Mouse (Mus musculus) thymus, adult 18-20 months (tissue): ENCODE measurements around the gene Rad50.

Experiments used
- DNase-seq, 2 experiments: peaks; one replicate each; pipeline ENCODE4 v3.0.0; 2022; ENCODE audit warnings: mixed read lengths in 2 of 2

Gene Rad50

DNA sequence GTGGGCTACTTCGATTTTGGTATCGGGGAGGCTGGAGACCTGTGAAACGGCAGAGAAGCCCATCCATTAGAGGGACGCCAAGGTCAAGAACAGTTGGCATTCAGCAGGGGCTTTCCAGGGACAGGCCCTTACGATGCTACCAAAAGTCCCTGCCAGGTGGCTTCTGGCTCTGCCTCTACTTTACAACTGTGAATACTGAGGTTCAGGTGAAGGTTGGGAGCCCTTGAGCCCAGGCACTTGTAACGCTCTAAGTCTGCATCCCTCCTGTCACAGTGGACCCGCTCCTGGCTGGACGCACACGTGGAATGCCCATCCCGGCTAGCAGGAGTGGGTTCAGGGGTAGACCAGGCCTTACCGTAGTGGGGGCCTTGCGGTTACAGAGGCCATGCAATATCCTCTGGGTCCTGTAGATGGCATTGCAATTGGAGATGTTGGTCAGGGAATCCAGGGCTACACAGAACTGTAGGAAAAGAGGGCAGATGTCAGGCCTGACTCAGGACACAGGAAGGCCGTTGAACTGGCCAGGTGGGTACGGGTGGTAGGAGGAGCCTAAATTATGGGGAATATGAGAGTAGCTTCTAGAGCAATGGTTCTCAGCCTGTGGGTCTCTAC lies 74.9 kb downstream of the Rad50 start:
- DNase-seq, result no peak

GRCm38 (mm10) chr11:53627859-53628258 lies 79.3 kb downstream of the Rad50 start:
- DNase-seq, result peak; percentile 3 to 29

GRCm38 (mm10) chr11:53626802-53627373 lies 80.2 kb downstream of the Rad50 start:
- DNase-seq, result no peak

DNA sequence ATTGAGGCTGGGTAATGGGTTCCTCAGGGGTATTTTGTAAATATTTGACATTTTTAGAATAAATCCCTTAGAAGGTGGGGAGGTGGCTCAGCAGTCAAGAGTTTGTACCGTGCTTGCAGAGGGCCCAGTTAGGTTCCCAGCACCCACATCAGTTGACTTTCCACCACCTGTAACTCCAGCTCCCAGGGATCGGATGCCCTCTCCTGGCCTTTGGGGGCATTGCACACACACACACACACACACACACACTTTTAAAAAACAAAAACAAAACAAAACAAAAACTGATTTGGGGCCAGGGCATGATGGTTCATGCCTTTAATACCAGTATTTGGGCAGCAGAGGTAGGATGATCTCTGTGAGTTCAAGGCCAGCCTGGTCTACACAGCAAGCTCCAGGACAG lies 83.0 kb downstream of the Rad50 start:
- DNase-seq, result no peak

DNA sequence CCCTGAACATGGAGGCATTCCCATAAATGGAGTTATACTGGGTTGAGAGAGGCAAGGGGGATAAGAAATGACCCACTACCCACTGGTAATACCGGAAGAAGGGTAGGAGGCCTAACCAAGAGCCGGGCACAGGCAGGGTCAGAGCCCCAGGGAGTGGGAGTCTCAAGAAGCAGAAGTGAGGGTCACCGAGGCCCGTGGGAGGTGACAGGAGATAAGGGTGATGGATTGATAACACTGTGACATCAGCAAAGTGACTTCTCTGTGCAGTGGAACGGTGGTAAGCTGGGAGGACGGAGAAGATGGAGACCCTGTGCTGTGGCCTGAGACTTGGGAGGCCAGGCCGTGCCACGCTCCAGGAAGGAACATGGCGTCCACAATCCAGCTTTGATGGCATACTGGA lies 83.5 kb downstream of the Rad50 start:
- no peak for DNase-seq

DNA sequence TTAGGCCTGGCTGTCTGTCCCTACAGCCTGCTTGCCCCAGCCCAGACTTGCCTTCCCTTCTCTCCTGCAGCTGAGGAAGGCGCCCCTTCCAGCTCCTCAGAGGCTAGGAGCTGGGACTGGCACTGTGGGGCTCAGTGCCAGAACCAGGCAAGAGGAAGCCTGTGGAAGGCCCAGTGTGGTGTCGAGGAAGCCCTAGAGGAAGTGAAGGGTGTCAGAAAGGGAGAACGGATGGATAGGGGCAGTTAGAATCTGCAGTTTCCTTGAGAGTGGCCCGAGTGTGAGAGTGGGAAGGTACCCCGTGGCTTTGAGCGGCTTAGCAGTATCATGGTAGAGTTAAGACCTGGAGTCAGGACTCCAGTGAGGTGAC lies 84.7 kb downstream of the Rad50 start:
- no peak for DNase-seq

DNA sequence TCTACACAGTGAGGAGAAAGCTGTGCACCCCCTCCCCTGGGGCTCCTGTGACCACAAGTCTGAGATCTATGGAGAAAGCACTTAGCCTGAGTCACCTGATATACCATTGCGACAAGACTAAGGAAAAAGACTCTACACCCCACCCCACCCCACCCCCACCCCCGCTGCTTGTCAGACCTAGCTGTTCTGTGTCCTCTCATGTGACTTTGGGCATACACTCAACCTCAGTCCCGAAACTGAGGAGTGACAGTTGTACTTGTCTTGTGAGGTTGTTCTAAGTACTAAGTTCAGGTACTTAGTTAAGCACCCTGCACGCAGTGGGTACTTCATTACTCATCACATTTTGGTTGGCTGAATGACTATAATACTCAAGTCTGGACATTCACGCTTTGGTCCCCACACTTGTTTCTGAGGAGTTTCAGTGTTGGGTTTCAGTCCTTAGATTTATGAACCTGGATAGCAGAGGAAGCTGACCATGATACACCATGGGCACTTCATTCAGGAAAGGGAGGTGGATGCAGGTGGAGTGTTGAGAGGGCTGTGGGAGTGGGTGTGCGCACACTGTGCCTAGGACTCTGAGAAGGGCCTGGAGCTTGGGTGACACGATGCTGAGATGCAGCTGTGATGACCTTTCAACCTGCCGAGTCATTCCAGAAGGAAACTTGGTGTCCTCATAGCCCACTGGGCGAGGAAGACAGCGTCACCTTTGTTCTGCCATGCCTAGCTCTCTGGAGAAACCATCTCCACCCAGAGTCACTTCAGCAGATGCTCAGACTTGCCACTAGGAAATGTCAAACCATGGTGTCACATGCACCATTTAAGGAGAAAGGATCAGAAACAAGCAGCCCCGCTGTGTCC lies 85.3 kb downstream of the Rad50 start:
- DNase-seq, result no peak

DNA sequence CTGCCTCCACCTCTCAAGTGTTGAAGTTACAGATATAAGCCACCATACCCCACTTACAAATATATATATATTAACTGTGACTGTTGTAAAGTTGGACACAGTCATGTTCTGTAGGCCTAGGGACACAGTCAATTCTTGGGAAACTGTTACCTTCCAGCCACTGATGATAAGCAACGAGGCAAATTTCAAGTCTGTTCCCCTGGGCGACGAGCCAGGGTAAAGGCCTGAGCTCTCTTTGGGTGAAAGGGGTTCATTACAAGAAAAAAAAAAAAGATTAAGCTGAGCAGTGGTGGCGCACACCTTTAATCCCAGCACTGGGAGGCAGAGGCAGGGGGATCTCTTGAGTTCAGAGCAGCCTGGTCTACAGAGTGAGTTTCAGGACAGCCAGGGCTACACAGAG lies 87.0 kb downstream of the Rad50 start:
- DNase-seq, result no peak

DNA sequence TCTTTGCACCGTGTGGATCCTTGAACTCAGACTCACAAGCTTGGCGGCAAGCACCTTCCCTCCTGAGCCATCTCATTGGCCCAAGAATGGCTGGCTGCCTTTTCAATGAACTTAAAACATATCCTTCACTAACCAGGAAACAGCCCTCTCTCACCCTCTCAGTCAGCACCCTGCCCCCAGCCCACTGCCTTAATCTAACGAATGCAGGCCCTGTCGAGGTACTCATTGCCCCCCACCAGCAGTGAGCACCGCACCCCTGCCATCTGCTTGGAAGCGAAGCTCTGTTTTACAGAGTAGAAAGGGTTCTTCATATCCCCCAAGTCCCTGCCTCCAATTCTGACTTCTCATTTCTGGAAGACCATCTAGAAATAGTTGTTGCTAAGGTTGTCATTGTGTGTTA lies 87.7 kb downstream of the Rad50 start:
- no peak for DNase-seq

- no peak for DNase-seq
These were observed 88.4 kb downstream of the Rad50 start, which contains the start of gene Il4 for GRCm38 (mm10) chr11:53618619-53619198. TSS of gene Il4 (minus strand) at chr11:53618669.

GRCm38 (mm10) chr11:53617562-53618109 lies 89.5 kb downstream of the Rad50 start:
- DNase-seq, result no peak

- DNase-seq, result no peak
These were observed 90.2 kb downstream of the Rad50 start for GRCm38 (mm10) chr11:53616748-53617558.

DNA sequence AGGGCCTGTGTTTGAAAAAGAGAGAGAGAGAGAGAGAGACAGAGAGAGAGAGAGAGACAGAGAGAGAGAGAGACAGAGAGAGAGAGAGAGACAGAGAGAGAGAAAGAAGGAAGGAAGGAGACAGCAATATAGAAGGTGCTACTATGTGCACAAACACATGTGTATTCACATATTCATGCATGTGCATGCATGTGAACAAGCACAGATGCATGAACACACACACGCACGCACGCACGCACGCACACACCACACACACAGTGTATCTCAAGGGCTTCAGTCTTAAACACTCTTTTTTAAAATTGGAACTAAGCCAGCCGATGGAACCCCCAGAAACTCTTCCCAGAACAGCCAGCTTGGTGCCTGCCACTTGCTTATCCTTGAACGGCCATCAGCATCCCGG lies 91.5 kb downstream of the Rad50 start:
- no peak for DNase-seq

- no peak for DNase-seq
These were observed 91.9 kb downstream of the Rad50 start for GRCm38 (mm10) chr11:53615172-53615571.

- DNase-seq, result no peak
These were observed 97.4 kb downstream of the Rad50 start for GRCm38 (mm10) chr11:53609672-53610071.

DNA sequence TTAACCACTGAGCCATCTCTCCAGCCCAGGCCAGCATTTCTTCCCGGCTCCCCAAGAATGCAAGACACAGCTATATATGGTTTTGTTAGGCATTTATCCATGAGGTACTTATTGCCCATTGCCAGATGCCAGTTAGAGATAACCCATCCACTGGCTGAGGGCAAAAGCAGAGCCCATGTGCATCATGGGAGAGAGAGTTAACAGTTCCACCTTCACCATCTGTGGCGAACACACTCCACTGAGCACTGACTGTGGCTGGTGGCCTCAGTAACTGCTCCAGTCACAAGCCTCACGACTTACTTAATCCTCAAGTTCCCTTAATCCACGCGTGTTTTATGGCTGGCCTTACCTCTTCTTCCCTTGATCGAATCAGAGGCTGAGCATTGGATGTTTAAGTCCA lies 97.9 kb downstream of the Rad50 start:
- no peak for DNase-seq

DNA sequence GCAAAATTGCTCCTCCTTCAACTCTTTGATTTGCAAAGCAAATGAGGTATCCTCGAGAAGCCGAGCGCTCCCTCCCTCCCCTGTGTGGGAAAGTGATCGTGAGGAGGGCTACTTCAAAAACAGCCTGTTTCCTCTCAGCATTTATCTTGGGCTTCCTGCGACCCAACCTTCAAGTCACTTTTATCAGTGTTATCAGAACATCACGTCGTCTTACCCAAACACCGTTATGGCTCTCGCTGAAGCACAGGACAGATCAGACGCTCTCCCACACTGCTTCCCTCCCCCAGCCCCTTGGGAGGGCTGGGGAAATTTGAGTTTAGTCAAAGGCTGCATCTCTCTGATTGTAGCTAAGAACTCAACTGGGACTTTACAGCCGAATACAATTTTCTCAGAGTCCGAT lies 101.5 kb downstream of the Rad50 start:
- DNase-seq, result no peak

DNA sequence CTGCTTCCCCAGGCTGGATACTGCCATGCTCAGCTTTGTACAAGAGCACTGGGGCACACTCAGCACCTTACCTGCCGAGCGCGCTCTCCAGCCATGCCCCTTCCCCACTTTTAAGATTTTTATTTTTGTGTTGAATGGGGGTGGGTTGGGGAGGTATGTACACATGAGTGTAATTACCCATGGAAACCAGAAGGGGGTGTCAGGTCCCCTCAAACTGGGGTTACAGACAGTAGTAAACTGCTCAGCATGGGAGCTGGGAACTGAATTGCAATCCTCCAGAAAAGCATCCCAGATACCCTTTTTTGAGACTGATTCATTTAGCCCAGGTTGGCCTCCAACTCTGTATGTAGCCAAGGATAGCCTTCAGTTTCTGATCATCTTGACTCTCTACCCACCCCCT lies 102.1 kb downstream of the Rad50 start:
- no peak for DNase-seq
